Mouse (Mus musculus) gonadal fat pad, adult 2 months (tissue): Measurements from ENCODE around the gene Slitrk5. TPM values are rescaled to one million over a fixed set of nuclear protein-coding genes. Genes with fewer than 3 reads are reported as not detected.
"Not testable (repeated sequence)": the region's sequence is repeated elsewhere in the genome, so short reads cannot be mapped to it uniquely, and the experiment has no call there.

Source experiments
- DNase-seq: peaks from one replicate; pipeline ENCODE4 v3.0.0-alpha.2; 2012; ENCODE audit warnings: low read depth
- polyA plus RNA-seq: library from polyadenylated mRNA; depleted of rRNA; stranded (reverse); fragments of >200 nt; gene quantifications from 2 replicates; pipeline ENCODE4 v1.2.3, GENCODE M21; 2012; rRNA removed

Slitrk5 gene
- 0.09 and 0.28 TPM in 2 replicates for polyA plus RNA-seq

DNA sequence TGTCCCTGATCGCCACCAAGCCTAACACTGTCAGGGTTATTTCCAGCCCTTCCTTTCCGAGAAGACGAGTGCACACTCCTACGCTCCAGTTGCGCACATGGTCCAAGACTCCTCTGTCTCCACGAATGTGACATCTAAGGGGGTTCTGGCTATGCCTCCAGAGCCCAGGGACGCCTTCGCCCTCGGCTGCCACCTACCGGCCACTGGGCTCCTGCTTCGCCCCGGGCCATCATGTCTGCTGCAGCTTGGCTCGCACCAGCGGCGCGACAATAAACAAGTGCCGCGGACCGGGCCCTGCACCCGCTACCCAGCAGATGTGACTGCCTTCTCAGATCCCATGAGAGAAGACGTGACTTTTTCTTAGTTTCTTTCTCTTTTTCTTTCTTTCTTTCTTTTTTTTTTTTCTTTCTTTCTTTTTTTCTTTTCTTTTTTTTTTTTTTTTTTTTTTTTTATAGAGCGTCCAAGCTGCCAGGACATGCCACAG, at the start of gene Slitrk5:
Slitrk5 (plus strand) TSS at position 434 of the 484 bp plus-strand sequence.
- DNase-seq, result no peak

GRCm38 (mm10) chr14:111672942-111673341, 2.0 kb upstream of the Slitrk5 start:
- DNase-seq, result no peak

- no peak for DNase-seq
Observed at GRCm38 (mm10) chr14:111675211-111676165, 591 bp downstream of the Slitrk5 start.

- no peak for DNase-seq
Observed at GRCm38 (mm10) chr14:111676166-111676581, 1.3 kb downstream of the Slitrk5 start.

DNA sequence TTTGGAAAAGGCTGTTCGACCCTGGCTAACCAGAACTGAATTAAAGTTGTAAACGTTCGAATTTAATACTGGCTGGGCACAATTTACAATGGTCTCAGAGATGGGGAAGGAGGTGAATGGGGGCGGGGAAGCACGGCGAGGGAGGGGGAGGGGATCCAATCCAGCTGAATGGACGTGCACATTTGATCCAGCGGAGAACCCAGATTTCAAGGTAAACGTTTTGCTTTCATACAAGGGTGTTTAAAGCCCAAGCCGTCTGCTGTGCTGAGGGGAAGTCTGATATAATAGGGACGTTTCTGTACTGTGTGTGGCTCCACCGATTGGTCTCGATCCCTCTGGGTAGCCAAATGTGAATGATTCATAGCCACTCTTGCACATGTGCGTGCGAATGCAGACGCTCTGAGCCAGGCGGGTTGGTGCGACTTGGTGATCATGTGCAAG, 2.0 kb downstream of the Slitrk5 start:
- DNase-seq, result no peak

DNA sequence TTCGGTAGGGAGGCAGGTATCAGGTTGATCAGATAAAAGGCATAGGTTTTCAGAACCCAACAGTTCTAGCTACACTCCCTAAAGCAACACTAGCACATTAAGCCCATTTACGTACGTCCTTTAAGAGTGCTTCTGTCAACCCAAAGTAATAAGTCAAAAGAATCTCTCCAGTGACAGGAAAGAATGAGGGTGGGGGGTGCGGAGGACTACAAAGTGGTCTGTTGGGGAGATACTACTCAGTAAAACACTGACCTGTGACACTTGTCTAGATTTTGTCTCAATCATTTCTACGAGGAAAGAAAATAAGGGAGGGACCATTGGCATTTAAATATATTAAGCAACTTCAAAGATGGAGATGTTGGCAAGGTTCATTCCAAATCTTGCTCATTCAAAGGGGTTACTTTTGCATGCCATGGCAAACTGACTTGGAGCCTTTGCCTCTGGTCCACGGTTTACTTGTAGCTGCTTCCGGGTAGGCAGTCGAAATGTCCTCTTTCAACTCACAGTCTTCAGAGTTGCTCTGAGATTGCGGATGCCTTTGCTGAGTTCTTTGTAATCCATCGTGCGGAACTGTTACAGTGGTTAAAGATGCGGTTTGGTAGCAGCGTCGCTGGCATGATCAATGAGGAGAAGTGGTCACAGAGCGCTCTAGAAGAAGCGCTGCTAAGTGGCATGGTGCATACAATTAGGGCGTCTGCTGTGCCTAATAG, 2.6 kb downstream of the Slitrk5 start:
- DNase-seq, result no peak

DNA sequence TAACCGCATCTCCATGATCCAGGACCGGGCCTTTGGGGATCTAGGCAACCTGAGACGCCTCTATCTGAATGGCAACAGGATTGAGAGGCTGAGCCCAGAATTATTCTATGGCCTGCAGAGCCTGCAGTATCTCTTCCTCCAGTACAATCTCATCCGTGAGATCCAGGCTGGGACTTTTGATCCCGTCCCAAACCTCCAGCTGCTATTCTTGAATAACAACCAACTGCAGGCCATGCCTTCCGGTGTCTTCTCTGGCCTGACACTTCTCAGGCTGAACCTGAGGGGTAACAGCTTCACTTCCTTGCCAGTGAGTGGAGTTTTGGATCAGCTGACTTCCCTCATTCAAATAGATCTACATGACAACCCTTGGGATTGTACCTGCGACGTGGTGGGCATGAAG, 5.4 kb downstream of the Slitrk5 start:
- DNase-seq, result no peak

GRCm38 (mm10) chr14:111681092-111681708, 6.3 kb downstream of the Slitrk5 start:
- DNase-seq, result no peak

- no peak for DNase-seq
Observed at GRCm38 (mm10) chr14:111681773-111682172, 6.9 kb downstream of the Slitrk5 start.

DNA sequence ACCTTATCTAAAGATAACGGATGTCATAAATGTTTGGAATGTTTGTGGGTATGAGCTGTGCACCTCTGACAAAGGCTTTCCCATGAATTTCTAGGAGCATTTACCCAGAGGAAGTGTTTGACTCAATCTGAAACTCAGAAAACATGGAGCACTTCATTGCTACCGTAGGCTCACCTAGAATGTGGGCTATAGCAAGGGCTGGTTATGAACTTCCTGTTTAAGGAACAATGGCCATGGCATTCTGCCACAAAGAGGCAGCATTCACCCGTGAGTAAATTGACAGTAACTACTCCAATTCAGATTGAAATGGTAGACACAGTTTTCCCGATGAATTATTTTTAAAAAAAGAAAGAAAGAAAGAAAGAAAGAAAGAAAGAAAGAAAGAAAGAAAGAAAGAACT, 8.6 kb downstream of the Slitrk5 start:
- DNase-seq, result no peak

DNA sequence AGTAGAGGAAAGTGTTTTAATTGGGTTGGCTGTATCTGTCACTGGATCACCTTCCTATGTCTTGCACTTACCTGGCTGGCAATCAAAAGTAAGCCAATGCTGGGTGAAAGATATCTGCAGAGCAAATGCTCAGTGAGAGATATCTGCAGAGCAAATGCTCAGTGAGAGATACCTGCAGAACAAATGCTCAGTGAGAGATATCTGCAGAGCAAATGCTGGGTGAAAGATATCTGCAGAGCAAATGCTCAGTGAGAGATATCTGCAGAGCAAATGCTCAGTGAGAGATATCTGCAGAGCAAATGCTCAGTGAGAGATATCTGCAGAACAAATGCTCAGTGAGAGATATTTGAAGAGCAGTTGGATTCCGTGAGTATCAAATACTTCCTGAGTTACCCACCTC, 15.2 kb downstream of the Slitrk5 start:
- not testable (repeated sequence) for DNase-seq

DNA sequence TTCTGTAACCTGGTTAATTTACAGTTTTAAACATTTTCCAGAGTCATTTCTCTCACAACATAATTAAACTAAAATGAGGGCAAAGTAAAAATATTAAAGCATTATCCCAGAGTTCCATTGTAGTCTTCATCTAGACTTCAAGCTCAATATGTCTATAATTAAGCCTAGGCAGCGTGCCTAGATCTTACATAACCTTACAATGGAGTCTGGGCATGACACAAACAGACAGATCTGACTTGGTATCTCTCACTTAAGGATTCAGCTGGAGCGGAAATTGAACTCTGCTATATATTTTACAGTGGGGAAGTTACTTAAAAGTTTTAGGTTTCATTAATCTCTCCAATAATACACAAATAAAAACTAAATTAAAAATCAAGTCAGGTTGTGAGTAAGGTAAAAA, 54.9 kb downstream of the Slitrk5 start:
- no peak for DNase-seq
